25 mouse cellular contexts compared by ENCODE assay signal in genomic region chr10:12505568-12505967, GRCm38 (mm10).
"Had no signal": no experiment of that assay in that cellular context is flagged by ENCODE, and none has a peak within 500 bp of the region (broad histone marks: within the 10 kb centered on the region; RNA-seq: fewer than 3 reads in every experiment).

No protein-coding gene starts in this region.

- H3K4me1 ChIP-seq: hindbrain, embryonic 10.5 days; hindbrain, embryonic 12.5 days; intestine, embryonic 15.5 days; limb, embryonic 13.5 days; limb, embryonic 15.5 days; liver, embryonic 12.5 days had no signal

- H3K36me3 ChIP-seq: hindbrain, embryonic 12.5 days; intestine, embryonic 15.5 days; liver, embryonic 12.5 days had no signal

- H3K27ac ChIP-seq: heart, adult 2 months; hindbrain, embryonic 10.5 days; hindbrain, embryonic 12.5 days; hindbrain, embryonic 14.5 days; intestine, embryonic 15.5 days; layer of hippocampus, adult 2 months; left cerebral cortex, adult 2 months; limb, embryonic 13.5 days; limb, embryonic 15.5 days; liver, embryonic 12.5 days; liver, embryonic 14.5 days had no signal

- DNase-seq: gastrocnemius, postnatal 14 days; gastrocnemius, postnatal 36 days; heart, adult 2 months; heart, postnatal 10 days; heart, postnatal 4 days; kidney, adult 18-20 months; kidney, adult 8-10 months; kidney, postnatal 10 days; kidney, postnatal 25 days; kidney, postnatal 4 days; left cerebral cortex, postnatal 4 days had no signal

- H3K27me3 ChIP-seq: heart, embryonic 12.5 days; hindbrain, embryonic 12.5 days; intestine, embryonic 15.5 days; limb, embryonic 13.5 days; limb, embryonic 15.5 days; liver, embryonic 12.5 days had no signal

- ATAC-seq: hindbrain, embryonic 16.5 days; inflammation-experienced regulatory T-cells, adult 6 months; intestine, embryonic 15.5 days; intestine, postnatal 0 days; liver, embryonic 12.5 days had no signal

- H3K9me3 ChIP-seq: heart, embryonic 12.5 days; hindbrain, embryonic 10.5 days; hindbrain, embryonic 12.5 days; intestine, embryonic 15.5 days; limb, embryonic 13.5 days; limb, embryonic 15.5 days; liver, embryonic 12.5 days had no signal

- H3K9ac ChIP-seq: heart, embryonic 12.5 days; hindbrain, embryonic 12.5 days; hindbrain, embryonic 14.5 days; intestine, embryonic 15.5 days; limb, embryonic 13.5 days; limb, embryonic 15.5 days; liver, embryonic 12.5 days; liver, embryonic 14.5 days had no signal

- H3K4me2 ChIP-seq: heart, embryonic 12.5 days; hindbrain, embryonic 12.5 days; hindbrain, embryonic 14.5 days; intestine, embryonic 15.5 days; limb, embryonic 13.5 days; limb, embryonic 15.5 days; liver, embryonic 12.5 days had no signal

- H3K4me3 ChIP-seq: heart, adult 2 months; heart, embryonic 12.5 days; hindbrain, embryonic 10.5 days; hindbrain, embryonic 12.5 days; intestine, embryonic 15.5 days; layer of hippocampus, adult 2 months; left cerebral cortex, adult 2 months; limb, embryonic 13.5 days; limb, embryonic 15.5 days; liver, embryonic 12.5 days had no signal
